Mouse (Mus musculus) left cerebral cortex, adult 9 months (tissue): ENCODE results near the gene Dnmbp.

Experiments used
- DNase-seq, 2 experiments: peaks; one replicate each; pipeline ENCODE4 v3.0.0; 2022; ENCODE audit warnings: low spot score in 2 of 2

Gene Dnmbp

DNA sequence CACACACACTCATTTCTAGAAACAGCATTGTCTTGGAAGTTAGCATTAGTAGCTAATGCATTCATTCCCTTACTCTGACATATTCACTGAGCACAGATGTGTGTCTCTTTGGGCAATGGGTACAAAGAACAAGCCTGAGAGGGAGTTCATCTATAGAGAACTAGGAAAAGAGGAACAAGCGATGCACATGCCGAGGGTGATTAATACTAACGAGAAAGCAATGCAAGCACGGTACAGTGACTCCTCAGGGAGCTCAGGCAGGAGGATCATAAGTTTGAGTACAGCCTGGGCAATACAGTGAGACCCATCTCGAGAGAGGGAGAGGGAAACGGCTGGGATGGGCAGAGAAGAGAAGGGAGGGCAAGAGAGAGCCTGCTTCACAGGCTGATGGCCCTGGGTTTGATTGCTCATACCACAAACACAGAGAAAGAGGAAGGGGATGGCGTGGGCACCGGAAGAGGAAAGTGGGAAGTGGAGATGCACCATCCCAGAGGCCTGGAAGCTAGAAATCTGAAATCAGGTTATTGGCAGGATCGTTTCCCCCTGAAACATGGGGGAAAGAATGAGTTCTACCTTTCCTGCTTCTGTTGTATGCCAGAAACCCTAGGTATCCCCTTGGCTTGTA lies 138.5 kb downstream of the Dnmbp start:
- DNase-seq, result no peak

- DNase-seq, result no peak
Measured at GRCm38 (mm10) chr19:43797216-43797615, 142.8 kb downstream of the Dnmbp start.
